Mouse (Mus musculus) hindlimb bud, embryonic 11.5 days (tissue): ENCODE results near the gene Hsp90aa1.
"Not testable (repeated sequence)": the region's sequence is repeated elsewhere in the genome, so short reads cannot be mapped to it uniquely, and the experiment has no call there.

Source experiments
- DNase-seq: peaks from one replicate; pipeline ENCODE4 v3.0.0-alpha.2; 2012; ENCODE audit warnings: low read depth, low spot score; ENCODE audit errors: extremely low spot score

Gene Hsp90aa1

DNA sequence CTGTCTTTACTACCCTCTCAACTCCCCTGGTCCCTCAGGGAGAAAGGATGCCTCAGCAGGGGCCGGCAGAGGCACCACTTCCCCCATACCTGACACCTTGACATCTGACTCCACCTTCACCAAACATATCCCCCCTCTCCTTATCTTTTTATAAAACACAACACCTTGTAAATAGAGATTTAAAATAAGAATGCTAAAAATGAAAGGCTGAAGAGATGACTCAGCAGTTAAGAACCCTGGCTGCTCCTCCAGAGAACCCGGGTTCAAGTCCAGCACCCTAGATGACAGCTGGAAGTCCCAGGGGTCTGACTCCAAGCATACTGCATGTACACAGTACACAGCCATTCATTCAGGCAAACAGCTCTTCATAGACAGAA lies 3.4 kb downstream of the Hsp90aa1 start:
- no peak for DNase-seq

DNA sequence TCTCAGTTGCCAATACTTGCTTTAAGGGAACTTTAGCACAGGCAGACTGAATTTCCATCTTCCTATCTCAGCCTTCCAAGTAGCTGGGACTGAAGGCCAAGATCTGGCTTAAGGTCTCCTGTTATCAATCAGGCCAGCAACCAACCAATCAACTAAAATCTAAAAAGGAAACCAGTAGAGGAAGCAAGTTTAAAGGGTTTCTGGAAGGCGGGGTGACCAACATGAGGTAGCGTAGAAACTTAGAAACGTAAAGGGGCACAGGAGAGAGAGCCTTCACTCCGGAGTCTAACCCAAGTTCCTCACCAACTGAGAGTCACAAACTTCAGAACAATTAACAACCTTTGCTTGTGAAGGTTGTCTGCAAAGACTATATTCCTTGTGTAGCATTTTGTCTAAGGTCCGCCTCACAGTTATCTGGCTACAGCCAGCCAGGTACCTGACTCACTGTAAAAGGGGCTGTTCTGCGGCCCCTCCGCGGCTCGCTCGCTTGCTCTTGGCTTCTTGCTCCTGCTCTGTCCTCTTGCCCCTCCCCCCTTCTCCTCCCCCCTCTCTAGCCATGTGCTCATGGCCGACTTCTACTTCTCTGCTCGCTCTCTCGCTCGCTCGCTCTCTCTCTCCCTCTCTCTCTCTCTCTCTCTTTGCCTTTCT lies 3.9 kb downstream of the Hsp90aa1 start:
- DNase-seq: no peak

DNA sequence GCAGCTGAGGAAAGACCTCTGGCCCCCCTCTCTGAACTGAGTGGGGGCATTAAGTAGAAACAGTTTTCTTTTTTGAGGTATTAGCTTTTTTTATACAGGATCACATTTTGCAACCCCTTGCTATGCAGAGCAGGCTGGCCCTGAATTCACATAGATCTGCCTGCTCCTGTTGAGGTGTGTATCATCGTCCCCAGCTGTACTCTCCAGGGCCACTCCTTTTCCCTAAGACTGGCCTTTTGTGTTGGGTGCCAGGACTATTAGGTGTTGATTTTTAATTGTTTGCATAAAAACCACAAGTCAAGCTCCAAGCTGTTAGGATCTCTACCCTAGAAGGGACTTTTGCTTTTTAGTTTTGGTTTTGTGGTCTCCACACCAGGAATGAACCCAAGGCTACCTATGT lies 4.4 kb downstream of the Hsp90aa1 start:
- no peak for DNase-seq

DNA sequence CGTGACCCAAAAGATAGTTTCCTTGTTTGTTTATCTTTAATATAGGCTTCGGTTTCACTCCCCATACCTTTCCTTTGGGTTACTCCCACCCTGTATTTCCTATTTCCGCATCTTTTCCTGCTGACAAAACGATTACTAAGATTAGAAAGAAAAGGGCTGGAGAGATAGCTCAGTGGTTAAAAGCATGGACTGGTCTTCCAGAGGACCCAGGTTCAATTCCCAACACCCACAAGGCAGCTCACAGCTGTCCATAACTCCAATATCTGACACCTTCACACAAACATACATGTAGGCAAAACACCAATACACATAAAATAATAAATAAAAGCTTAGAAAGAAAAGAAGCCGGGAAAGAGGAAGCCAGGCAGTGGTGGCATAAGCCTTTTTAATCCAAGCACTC lies 5.1 kb downstream of the Hsp90aa1 start:
- no peak for DNase-seq

DNA sequence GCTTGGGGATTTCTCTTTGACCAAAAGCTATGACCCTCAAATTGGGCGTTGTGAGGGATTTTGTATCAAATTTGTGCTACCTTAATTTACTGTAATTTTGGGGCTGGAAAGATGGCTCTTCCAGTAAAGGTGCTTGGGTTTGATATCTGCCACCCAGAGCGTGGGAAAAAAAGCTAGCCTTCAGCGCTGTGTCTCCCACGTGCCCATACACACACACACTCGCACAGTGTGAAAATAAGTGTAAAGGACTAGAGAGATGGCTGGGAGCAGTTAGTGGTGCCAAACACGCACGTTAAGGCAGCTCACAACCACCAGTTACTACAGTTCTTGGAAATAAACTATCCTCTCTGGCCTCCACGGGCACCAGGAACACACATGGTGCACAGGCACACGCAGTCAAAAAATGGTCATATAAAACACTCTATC lies 5.5 kb downstream of the Hsp90aa1 start:
- no peak for DNase-seq

DNA sequence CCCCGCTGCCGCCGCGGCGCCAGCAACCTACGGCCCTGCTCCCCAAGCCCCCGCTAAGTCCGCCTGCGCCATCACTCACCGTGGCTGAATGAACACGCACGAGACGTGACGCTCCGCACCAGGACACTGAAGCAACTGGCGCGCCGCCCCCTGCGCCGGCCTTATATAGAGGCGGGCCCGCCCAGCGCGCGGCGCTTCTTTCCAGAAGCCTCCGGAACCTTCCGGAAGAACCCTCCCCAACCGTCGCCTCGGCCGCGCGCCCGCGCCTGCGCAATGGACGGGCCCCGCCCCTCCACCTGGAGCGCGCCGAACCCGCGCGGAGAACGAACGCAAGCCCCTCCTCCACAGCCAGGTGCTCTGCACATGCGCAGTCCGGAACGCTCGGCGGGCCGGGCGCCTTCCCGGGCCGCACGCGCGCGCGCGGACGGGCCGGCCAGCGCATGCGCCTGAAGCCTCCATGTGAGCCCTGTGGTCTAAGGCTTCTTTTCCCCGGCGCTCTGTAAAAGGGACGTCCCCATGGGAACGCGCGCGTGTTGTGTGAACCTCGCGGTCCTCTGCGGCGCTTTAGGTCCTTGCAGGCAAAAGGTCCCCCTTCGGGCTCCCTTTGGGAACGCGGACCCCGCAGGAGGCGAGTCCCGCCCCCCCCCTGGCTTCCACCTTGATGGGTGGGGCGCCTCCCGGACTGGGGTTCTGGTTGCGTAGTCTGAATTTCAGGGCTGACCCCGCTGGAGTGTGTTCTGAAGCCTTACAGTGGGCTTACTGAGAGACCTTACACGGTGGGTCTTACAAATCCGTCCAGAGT lies 6.2 kb downstream of the Hsp90aa1 start:
- peak; percentile 81 for DNase-seq

DNA sequence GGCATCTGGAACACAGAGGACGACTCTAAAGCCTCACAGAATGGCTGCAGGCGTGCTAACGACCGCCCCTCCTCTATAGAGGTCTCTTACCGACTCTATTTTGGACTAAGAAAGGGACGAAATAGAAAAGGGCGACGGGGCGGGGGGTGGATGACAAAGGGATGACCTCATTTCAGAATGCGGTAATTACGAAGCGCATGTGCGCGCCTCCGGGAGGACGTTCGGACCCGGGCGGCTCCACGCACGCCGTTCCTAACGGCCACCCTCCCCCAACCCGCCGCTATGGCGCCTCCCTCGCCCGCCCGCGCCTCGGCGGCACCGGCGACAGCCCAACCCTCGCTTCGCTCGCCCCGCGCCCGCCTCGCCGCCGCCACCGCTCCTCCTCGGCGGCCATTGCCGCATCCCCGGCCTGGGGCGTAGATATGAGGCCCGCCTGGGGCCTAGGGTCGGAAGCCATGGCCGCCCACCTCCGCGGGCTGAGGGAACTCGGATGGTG lies 6.8 kb downstream of the Hsp90aa1 start:
- no peak for DNase-seq

DNA sequence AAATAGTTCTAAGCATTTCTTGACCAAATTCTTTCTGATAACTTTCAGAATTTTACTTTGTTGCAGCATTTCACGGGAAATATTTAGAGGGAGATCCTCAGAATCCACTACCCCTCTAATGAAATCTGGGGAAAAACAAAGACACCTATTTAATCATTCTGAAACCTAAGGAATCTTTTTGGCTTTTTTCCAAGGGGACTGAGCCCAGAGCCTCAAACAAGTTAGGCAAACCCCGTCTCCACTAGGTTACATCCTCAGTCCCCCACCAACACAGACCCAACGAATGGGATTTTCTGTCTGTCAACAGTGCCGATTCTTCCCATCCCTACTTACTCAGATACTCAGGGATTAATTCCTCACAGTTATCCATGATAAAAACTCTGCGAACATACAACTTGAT lies 9.2 kb downstream of the Hsp90aa1 start:
- DNase-seq: not testable (repeated sequence)

DNA sequence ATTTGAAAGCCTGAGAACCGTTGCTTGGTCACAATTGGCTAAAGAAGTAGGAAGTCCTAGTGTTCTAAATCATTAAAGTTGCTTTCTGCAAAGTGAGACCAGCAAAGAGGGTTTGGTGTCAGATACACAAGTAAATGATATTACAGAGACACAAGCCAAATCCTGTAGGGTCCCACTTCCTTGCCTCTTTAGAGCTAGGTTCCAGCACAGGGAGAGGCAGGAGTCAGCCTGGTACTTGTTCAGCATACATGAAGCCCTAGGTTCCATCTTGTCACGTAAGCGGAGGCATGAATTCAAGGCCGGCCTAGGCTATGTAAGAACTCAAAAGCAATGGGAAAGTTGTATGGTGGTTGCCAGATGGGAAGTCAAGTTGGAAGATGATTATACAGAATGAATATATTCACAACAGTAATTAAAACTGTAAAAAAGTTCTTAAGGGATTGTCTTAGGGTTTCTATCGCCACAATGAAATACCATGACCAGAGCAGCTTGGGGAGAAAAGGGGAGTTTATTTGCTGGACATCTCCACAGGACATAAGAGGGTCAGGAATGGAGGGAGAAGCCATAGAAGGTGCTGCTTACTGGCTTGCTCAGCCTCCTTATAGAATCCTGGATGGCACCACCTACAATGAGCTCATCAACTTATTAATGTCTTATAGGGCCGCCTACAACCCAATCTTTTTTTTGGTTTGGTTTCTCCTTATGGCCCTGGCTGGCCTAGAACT lies 12.4 kb downstream of the Hsp90aa1 start:
- DNase-seq: no peak

DNA sequence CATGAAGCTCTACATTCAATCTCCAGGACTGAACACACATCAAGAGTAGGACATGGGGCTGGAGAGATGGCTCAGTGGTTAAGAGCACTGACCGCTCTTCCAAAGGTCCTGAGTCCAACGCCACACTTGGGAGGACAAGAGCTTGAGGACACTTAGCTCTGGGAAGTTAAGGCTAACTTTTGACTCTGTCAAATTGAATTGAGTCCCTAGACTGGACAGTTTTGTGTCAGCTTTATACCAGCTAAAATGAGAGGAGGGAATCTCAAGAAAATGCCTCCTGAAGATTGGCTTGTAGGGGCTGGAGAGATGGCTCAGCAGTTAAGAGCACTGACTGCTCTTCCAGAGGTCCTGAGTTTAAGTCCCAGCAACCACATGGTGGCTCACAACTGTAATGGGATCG lies 13.6 kb downstream of the Hsp90aa1 start:
- not testable (repeated sequence) for DNase-seq

DNA sequence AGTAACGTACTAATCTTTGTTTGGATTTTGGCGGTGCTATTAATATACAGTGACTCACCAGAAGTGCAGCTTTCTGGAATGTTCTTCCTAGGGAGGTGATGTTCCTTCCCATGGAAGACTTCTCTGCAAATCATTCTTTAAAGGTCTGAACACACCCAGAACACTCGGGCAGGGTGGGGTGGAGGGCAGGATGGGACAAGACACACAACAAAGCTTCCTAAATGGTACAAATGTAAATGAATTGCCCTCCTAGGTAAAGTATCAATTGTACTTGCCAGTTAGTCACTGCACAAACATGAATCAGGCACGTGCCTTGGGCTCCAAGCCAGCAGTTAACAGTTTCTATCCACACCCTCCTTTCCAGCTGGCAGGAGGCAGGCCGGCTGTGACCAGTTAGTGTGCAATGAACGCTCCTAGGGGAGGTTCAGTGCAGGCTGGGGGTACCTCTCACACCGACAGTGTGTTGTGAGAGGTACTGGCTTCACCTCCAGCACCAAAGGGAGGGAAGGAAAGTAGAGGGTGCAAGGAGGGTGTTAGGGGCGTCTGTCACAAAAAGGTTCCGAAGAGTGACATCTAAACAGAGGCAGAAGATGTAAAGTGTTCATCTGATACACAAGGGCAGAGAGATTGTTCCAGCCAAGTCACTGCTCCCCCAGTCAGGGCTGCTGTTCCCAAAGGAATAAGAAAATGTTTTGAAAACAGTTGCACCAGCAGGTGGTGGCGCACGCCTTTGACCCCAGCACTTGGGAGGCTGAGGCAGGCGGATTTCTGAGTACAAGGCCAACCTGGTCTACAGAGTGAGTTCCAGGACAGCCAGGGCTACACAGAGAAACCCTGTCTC lies 14.4 kb downstream of the Hsp90aa1 start:
- DNase-seq: no peak

DNA sequence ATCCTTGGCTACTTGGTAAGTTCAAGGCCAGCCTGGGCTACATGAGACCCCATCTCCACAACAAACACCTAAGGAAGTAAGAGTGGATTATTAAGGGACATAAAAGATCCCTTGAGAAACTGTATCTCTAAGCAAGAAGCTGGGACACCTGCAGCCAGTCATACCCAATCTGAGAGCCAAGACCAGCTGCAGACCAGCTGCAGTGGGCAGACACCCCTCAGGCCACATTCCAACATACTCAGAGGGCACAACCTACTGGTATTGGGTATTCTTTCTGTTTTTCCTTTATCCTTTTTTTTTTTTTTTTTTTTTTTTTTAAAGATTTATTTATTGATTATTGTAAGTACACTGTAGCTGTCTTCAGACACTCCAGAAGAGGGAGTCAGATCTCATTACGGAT lies 18.9 kb downstream of the Hsp90aa1 start:
- DNase-seq: no peak

DNA sequence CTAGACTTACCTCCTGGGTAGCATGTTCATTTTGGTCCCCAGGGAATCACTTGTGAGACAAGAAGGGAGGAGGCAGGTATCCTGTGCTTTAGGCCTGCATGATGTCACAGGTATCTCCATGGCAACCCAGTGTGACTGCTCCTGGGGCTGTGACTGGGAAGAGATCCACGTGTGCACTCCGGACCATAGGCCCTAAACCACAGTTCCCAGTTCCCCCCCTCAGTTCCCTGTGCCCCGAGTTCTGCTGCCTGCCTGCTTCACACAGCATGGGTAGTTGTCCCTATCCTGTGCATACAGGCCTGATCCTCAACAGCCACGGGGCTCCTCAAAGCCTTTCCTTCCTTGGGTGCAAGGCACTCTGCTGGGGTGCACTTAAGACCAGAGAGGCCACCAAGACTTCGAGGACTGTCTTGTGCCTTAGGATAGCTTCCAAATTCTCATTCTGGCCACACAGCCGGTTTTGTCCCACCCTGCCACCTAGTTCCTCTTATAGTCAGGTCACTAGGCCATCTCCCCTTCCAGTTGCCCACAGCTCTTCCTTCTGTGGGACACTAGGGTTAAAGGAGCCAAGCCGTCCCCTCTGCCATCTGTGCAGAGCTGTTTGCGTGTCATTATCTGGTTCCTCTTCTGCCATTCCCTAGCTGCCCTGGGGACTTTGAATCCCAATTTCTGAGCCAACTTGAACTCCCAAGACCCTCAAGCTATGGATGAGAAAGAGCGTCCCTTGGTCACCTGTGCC lies 19.8 kb downstream of the Hsp90aa1 start, which contains the start of gene 1700001K19Rik:
TSS of gene 1700001K19Rik (minus strand) at position 59 of the 739 bp plus-strand sequence.
- DNase-seq: no peak

DNA sequence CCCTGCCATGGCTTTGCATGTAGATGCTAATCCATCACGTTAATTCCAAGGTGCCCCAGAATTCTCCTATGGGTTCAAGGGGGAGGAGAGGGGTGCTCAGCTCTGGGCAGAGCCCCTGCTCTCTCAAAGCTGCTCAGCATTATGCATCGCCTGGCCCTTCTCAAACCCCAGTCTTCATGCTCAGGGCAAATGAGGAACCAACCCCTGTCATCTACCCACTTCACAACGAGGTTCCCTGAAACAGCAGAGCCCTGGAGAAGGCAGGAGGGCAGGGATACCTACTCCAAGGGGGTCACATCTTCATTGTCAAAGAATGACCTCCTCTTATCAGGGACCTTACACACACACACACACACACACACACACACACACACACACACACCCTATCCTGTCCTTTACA lies 20.6 kb downstream of the Hsp90aa1 start:
- no peak for DNase-seq

DNA sequence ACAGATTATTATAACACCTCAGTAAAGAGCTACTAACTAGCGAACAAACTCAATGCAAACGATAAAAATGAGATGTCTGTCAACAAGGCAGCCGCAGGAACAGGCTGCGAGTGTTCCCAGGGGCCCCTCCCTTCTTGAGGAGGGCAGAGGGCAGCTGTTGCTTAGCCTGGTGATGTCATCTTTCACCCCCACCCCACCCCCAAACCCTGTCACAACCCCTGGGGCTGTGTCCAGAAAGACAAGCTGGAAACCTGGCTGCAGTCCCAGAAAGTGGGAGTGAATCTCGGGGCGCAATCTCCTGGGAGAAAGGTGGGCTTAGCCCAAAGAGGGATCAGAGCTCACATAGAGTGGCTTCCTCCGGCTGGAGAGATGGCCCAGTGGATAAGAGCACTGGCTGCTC lies 21.3 kb downstream of the Hsp90aa1 start:
- DNase-seq: no peak

DNA sequence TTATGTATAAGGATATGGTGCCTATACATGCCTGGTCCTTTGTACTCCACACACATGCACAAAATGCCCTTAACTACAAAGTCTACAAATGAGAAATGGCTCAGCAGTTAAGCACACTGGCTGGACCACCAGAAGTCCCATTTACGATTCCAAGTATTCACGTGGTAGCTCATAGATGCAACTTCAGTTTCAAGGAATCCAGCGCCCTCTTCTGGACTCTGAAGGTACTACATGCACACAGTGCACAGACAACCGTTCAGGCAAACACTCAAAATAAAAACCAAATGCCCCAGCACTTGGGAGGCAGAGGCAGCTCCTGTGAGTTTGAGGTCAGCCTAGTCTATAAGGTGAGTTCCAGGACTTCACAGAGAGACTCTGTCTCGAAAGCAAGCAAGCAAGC lies 28.3 kb downstream of the Hsp90aa1 start:
- no peak for DNase-seq

DNA sequence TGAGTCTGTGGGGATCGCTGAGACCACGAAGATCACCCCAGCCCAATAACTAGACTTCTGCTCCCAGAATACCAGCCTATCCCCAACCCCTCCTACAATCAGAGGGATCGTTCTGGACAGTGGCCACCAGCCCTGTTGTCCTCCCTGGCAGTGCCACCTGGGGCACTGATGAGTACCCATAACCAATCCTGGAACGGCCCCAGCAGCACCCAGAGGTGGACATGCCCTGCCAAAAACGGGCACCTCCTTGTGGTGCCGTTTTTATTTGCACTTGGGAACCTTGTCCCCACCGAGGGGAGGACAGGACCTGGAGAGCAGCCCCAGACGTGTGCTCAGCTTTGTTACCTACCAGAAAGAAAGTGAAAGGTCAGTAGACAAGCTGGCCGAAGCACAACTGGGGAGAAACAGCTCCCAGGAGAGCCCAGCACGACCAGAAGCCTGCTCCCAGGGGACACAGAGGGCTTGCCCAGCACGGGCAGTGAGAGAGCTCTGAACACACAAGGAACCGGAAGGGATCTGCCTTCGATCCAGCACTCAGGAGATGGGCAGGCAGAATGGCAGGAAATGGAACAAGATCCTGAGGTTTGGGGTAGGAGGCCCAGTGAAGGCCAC lies 35.0 kb downstream of the Hsp90aa1 start:
- DNase-seq: no peak

DNA sequence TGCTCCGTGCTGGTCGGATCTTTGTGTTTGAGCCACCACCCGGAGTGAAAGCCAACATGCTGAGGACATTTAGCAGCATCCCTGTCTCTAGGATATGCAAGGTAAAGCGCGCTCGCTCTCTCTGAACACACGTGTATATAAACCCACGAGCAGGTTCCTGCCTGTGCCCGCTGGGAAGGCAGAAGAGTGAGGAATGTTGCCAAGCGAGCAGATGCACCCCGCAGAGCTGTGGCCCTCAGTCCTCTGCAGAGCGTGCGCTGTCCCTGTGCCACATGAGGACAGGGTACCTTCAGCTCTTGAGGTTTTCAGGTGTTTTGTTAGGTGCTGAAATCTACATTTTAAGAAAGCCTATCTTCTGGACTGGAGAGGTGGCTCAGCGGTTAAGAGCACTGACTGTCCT lies 40.8 kb downstream of the Hsp90aa1 start:
- DNase-seq: no peak

DNA sequence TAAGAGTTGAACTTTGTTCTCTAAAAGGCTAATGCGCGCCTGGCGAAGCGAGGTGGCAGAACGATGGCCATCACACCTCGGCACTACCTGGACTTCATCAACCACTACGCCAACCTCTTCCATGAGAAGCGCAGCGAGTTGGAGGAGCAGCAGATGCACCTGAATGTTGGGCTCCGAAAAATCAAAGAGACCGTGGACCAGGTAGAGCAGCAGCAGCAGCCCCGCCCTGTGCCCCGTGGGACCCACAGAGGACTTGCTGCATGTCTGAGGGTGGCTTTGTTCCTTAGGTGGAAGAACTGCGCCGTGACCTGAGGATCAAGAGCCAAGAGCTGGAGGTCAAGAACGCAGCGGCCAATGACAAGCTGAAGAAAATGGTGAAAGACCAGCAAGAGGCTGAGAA lies 51.1 kb downstream of the Hsp90aa1 start:
- no peak for DNase-seq

DNA sequence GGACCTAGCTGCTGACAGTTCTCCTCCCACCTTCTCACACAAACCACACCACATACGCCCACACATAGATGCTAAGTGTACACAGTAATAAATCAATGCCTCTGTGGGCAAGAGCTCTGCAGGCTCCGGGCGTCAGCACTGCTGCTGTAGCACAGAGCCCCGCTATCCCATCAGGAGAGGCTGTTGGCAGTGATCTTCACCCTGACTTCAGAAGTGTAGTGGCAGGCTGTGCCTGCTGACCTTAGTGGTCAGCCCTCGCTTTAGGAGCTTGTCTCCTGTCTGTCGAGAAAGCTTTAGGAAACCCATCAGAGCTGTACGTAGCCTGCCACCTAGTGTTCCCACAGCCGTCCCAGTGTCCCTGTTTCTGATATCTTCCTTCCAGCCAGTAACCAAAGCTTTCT lies 52.3 kb downstream of the Hsp90aa1 start:
- no peak for DNase-seq
